Mouse (Mus musculus): ENCODE data around the gene Gm32742.

DNA sequence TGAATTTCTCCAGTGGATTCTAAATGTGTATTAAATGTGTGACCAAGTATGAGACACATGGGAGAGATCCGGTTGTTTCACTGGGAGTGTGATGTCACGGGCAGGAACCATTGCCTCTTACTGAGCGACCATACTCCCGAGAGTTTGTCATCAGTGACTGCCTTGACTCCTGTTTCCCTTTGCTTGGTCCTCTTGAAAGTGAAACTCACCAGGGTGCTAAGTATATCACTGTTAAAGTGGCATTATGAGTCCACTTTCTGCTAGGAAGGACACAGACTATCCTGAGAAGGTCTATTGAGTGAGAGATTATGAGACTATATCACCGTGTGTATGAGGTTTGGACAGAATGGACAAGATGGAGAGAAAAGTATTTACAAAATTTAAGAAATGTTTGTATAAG lies 83.7 kb downstream of the Gm32742 start:
- TF ChIP-seq CTCF (IDR thresholded peaks at IDR 0.05; ENCODE audit: low read depth, low read length) (no peak), POLR2A (IDR thresholded peaks at IDR 0.05; ENCODE audit: borderline replicate concordance, low read depth, low read length) (no peak)
